Mouse (Mus musculus): ENCODE results near the gene Sf3a1. TPM values are rescaled to one million over a fixed set of nuclear protein-coding genes. Genes with fewer than 3 reads are reported as not detected.

Sf3a1 gene
- polyA plus RNA-seq, 1 experiment from 2014 or later, result 49.3 TPM

GRCm38 (mm10) chr11:4216248-4217000, 56.3 kb downstream of the Sf3a1 start:
- Histone ChIP-seq H3K9ac (no peak overlapping the region), H3K4me3 (replicated peaks; ENCODE audit: low read length) (no peak overlapping the region), H3K27ac (no peak overlapping the region), H3K36me3 (replicated peaks; ENCODE audit: control insufficient read depth, insufficient read depth) (peaks cover 43% of the 10 kb centered on the region), H3K9me3 (ENCODE audit: control insufficient read depth, low read length) (0 out of 2 replicates have a peak, but pooled peaks cover 5% of the 10 kb centered on the region), H3K27me3 (ENCODE audit: control insufficient read depth, insufficient read depth, low read length) (peaks cover 26% of the 10 kb centered on the region), H3K4me2 (replicated peaks) (no peak overlapping the region), H3K4me1 (replicated peaks; ENCODE audit: control insufficient read depth, insufficient read depth, low read length) (0 out of 2 replicates have a peak, but pooled peaks cover 7% of the 10 kb centered on the region)
- ATAC-seq (ENCODE audit: low FRiP score) (no peak), DNase-seq (ENCODE audit: low spot score) (no peak)
- 83% methylated on average over 9 of the region's 9 CpGs for WGBS

- H3K27ac ChIP-seq, result no peak within 1 kb of the TSS
- peaks cover 26% of the 10 kb centered on the region for H3K27me3 ChIP-seq (ENCODE audit: control insufficient read depth, insufficient read depth, low read length)
- peak within 1 kb of the TSS; percentile 37 for H3K4me3 ChIP-seq (replicated peaks; ENCODE audit: low read length)
- H3K4me2 ChIP-seq (replicated peaks), result peak within 1 kb of the TSS; percentile 79
- ATAC-seq (ENCODE audit: low FRiP score) (peak; percentile 71), DNase-seq (ENCODE audit: low spot score) (peak; percentile 53)
- WGBS, result 1% methylated on average over 55 of the region's 56 CpGs
- peak within 1 kb of the TSS; percentile 49 for H3K9ac ChIP-seq
- H3K4me1 ChIP-seq (replicated peaks; ENCODE audit: control insufficient read depth, insufficient read depth, low read length), result 0 out of 2 replicates have a peak, but pooled peaks cover 7% of the 10 kb centered on the region
- H3K9me3 ChIP-seq (ENCODE audit: control insufficient read depth, low read length), result 0 out of 2 replicates have a peak, but pooled peaks cover 5% of the 10 kb centered on the region
- peaks cover 28% of the 10 kb centered on the region for H3K36me3 ChIP-seq (replicated peaks; ENCODE audit: control insufficient read depth, insufficient read depth)
These were observed 57.9 kb downstream of the Sf3a1 start, which contains the start of gene Castor1 for GRCm38 (mm10) chr11:4217914-4218629. Gene Castor1 (plus strand): TSS chr11:4218225.

GRCm38 (mm10) chr11:4218637-4219036, 58.5 kb downstream of the Sf3a1 start:
- DNase-seq (ENCODE audit: low spot score) (no peak), ATAC-seq (ENCODE audit: low FRiP score) (no peak)
- peaks cover 24% of the 10 kb centered on the region for H3K36me3 ChIP-seq (replicated peaks; ENCODE audit: control insufficient read depth, insufficient read depth)
- H3K9ac ChIP-seq, result peak overlapping the region; percentile 49
- H3K4me3 ChIP-seq (replicated peaks; ENCODE audit: low read length), result peak overlapping the region; percentile 37
- peak overlapping the region; percentile 79 for H3K4me2 ChIP-seq (replicated peaks)
- H3K9me3 ChIP-seq (ENCODE audit: control insufficient read depth, low read length), result 0 out of 2 replicates have a peak, but pooled peaks cover 5% of the 10 kb centered on the region
- 0 out of 2 replicates have a peak, but pooled peaks cover 7% of the 10 kb centered on the region for H3K4me1 ChIP-seq (replicated peaks; ENCODE audit: control insufficient read depth, insufficient read depth, low read length)
- WGBS, result 4% methylated on average over 6 of the region's 6 CpGs
- H3K27ac ChIP-seq, result no peak overlapping the region
- H3K27me3 ChIP-seq (ENCODE audit: control insufficient read depth, insufficient read depth, low read length), result peaks cover 26% of the 10 kb centered on the region

- 14% methylated on average over 2 of the region's 2 CpGs for WGBS
- Histone ChIP-seq H3K27ac (no peak overlapping the region), H3K9me3 (ENCODE audit: control insufficient read depth, low read length) (0 out of 2 replicates have a peak, but pooled peaks cover 5% of the 10 kb centered on the region), H3K27me3 (ENCODE audit: control insufficient read depth, insufficient read depth, low read length) (peaks cover 26% of the 10 kb centered on the region), H3K4me1 (replicated peaks; ENCODE audit: control insufficient read depth, insufficient read depth, low read length) (0 out of 2 replicates have a peak, but pooled peaks cover 7% of the 10 kb centered on the region), H3K36me3 (replicated peaks; ENCODE audit: control insufficient read depth, insufficient read depth) (peaks cover 17% of the 10 kb centered on the region), H3K4me3 (replicated peaks; ENCODE audit: low read length) (no peak overlapping the region), H3K4me2 (replicated peaks) (peak overlapping the region; percentile 79; the same call in 1 of the 2 replicates), H3K9ac (no peak overlapping the region)
- ATAC-seq (ENCODE audit: low FRiP score) (no peak; the same call in 1 of the 2 replicates), DNase-seq (ENCODE audit: low spot score) (peak; percentile 66)
These were observed 59.2 kb downstream of the Sf3a1 start for GRCm38 (mm10) chr11:4219317-4219751.

- 66% methylated on average over 9 of the region's 9 CpGs for WGBS
- no peak overlapping the region for H3K4me2 ChIP-seq (replicated peaks)
- ATAC-seq (ENCODE audit: low FRiP score), result no peak
These were observed 59.8 kb downstream of the Sf3a1 start for GRCm38 (mm10) chr11:4219908-4220307.

GRCm38 (mm10) chr11:4220443-4221400, 60.6 kb downstream of the Sf3a1 start:
- DNase-seq (ENCODE audit: low spot score), result peak; percentile 51
- no peak overlapping the region for H3K9ac ChIP-seq
- WGBS, result 49% methylated on average over 28 of the region's 28 CpGs

More at GRCm38 (mm10) chr11:4219908-4220307, 59.8 kb downstream of the Sf3a1 start:
- DNase-seq (ENCODE audit: low spot score), result no peak
- Histone ChIP-seq H3K9ac (no peak overlapping the region), H3K4me1 (replicated peaks; ENCODE audit: control insufficient read depth, insufficient read depth, low read length) (0 out of 2 replicates have a peak, but pooled peaks cover 7% of the 10 kb centered on the region), H3K27ac (no peak overlapping the region), H3K4me3 (replicated peaks; ENCODE audit: low read length) (no peak overlapping the region), H3K36me3 (replicated peaks; ENCODE audit: control insufficient read depth, insufficient read depth) (peaks cover 11% of the 10 kb centered on the region), H3K9me3 (ENCODE audit: control insufficient read depth, low read length) (0 out of 2 replicates have a peak, but pooled peaks cover 5% of the 10 kb centered on the region), H3K27me3 (ENCODE audit: control insufficient read depth, insufficient read depth, low read length) (peaks cover 26% of the 10 kb centered on the region)

GRCm38 (mm10) chr11:4222046-4222950, 62.1 kb downstream of the Sf3a1 start:
- Histone ChIP-seq H3K4me3 (replicated peaks; ENCODE audit: low read length) (no peak overlapping the region), H3K27me3 (ENCODE audit: control insufficient read depth, insufficient read depth, low read length) (peaks cover 22% of the 10 kb centered on the region), H3K4me1 (replicated peaks; ENCODE audit: control insufficient read depth, insufficient read depth, low read length) (0 out of 2 replicates have a peak, but pooled peaks cover 7% of the 10 kb centered on the region), H3K36me3 (replicated peaks; ENCODE audit: control insufficient read depth, insufficient read depth) (no peaks in the 10 kb centered on the region), H3K9ac (no peak overlapping the region), H3K9me3 (ENCODE audit: control insufficient read depth, low read length) (0 out of 2 replicates have a peak, but pooled peaks cover 5% of the 10 kb centered on the region), H3K27ac (no peak overlapping the region), H3K4me2 (replicated peaks) (no peak overlapping the region)
- DNase-seq (ENCODE audit: low spot score) (no peak), ATAC-seq (ENCODE audit: low FRiP score) (no peak)
- 80% methylated on average over 17 of the region's 17 CpGs for WGBS

More at GRCm38 (mm10) chr11:4220443-4221400, 60.6 kb downstream of the Sf3a1 start:
- H3K4me2 ChIP-seq (replicated peaks), result no peak overlapping the region
- H3K4me1 ChIP-seq (replicated peaks; ENCODE audit: control insufficient read depth, insufficient read depth, low read length), result 0 out of 2 replicates have a peak, but pooled peaks cover 7% of the 10 kb centered on the region
- H3K36me3 ChIP-seq (replicated peaks; ENCODE audit: control insufficient read depth, insufficient read depth), result peaks cover 4% of the 10 kb centered on the region; the same call in 1 of the 2 replicates
- no peak overlapping the region for H3K27ac ChIP-seq
- peaks cover 26% of the 10 kb centered on the region for H3K27me3 ChIP-seq (ENCODE audit: control insufficient read depth, insufficient read depth, low read length)
- no peak overlapping the region for H3K4me3 ChIP-seq (replicated peaks; ENCODE audit: low read length)
- H3K9me3 ChIP-seq (ENCODE audit: control insufficient read depth, low read length), result 0 out of 2 replicates have a peak, but pooled peaks cover 5% of the 10 kb centered on the region
- no peak for ATAC-seq (ENCODE audit: low FRiP score)
